Mouse (Mus musculus) monocyte, adult 5-6 weeks (primary cell): Measurements from ENCODE around the gene Vps11. TPM values are rescaled to one million over a fixed set of nuclear protein-coding genes. Genes with fewer than 3 reads are reported as not detected.

Source experiments
- total RNA-seq: library from RNA; stranded (forward); fragments of 200-1000, 200-491, 200-594 nt; gene quantifications from 3 replicates; pipeline ENCODE4 v1.2.3, GENCODE M21; 2017

Vps11 gene
- total RNA-seq, 1 experiment from 2014 or later, result 27.4 TPM

Other genes with a start within 250 kb of the Vps11 start
- gene Gm49380, start 248.2 kb downstream of the Vps11 start, total RNA-seq, result not detected in 3 replicates
- 3.8 to 7.1 TPM (median 5.7 TPM) in 3 replicates for gene Rnf26, start 248.2 kb downstream of the Vps11 start, total RNA-seq
- 13.5 to 48.9 TPM (median 15.1 TPM) in 3 replicates for gene Mcam, start 227.2 kb downstream of the Vps11 start, total RNA-seq
- gene Cbl, start 127.6 kb downstream of the Vps11 start, total RNA-seq, result 47.1 to 115 TPM (median 63.1 TPM) in 3 replicates
- gene Ccdc153, start 121.0 kb downstream of the Vps11 start, total RNA-seq, result not detected in 3 replicates
- 1.7 TPM in 1 of 3 replicates, not detected in the others for gene Pdzd3, start 110.2 kb downstream of the Vps11 start, total RNA-seq
- gene Nlrx1, start 93.1 kb downstream of the Vps11 start, total RNA-seq, result 14.8 to 15.8 TPM (median 15.3 TPM) in 3 replicates
- not detected in 3 replicates for gene Abcg4, start 73.1 kb downstream of the Vps11 start, total RNA-seq
- 22.9 to 34.0 TPM (median 23.0 TPM) in 3 replicates for gene Hinfp, start 56.0 kb downstream of the Vps11 start, total RNA-seq
- gene C2cd2l, start 41.4 kb downstream of the Vps11 start, total RNA-seq, result 6.0 to 18.9 TPM (median 12.2 TPM) in 3 replicates
- 1.8 to 5.6 TPM (median 2.3 TPM) in 3 replicates for gene Dpagt1, start 35.7 kb downstream of the Vps11 start, total RNA-seq
- gene H2afx, start 27.0 kb downstream of the Vps11 start, total RNA-seq, result 8.1 to 12.3 TPM (median 8.6 TPM) in 3 replicates
- 8.2 to 19.1 TPM (median 15.1 TPM) in 3 replicates for gene Hmbs, start 17.4 kb downstream of the Vps11 start, total RNA-seq
- 47.1 to 80.0 TPM (median 54.2 TPM) in 3 replicates for gene Hyou1, start 17.8 kb upstream of the Vps11 start, total RNA-seq
- gene Slc37a4, start 35.2 kb upstream of the Vps11 start, total RNA-seq, result 15.9 to 33.9 TPM (median 22.1 TPM) in 3 replicates
- gene Rps25, start 45.5 kb upstream of the Vps11 start, total RNA-seq, result 995 to 1,562 TPM (median 1,501 TPM) in 3 replicates
- 25.9 to 40.8 TPM (median 32.3 TPM) in 3 replicates for gene Trappc4, start 45.9 kb upstream of the Vps11 start, total RNA-seq
- 25.5 to 38.4 TPM (median 28.7 TPM) in 3 replicates for gene Ccdc84, start 56.9 kb upstream of the Vps11 start, total RNA-seq
- gene Foxr1, start 79.5 kb upstream of the Vps11 start, total RNA-seq, result not detected in 3 replicates
- gene Upk2, start 93.3 kb upstream of the Vps11 start, total RNA-seq, result not detected in 3 replicates
- gene Bcl9l, start 121.2 kb upstream of the Vps11 start, total RNA-seq, result 2.8 to 14.1 TPM (median 2.8 TPM) in 3 replicates
- gene Cxcr5, start 200.2 kb upstream of the Vps11 start, total RNA-seq, result 13.4 to 23.0 TPM (median 17.5 TPM) in 3 replicates
- 131 to 157 TPM (median 139 TPM) in 3 replicates for gene Ddx6, start 243.2 kb upstream of the Vps11 start, total RNA-seq